Mouse (Mus musculus): ENCODE data around the gene Mtm1.
A peak's percentile ranks its signal among the peaks of the same experiment; 100 is the strongest.

Gene Mtm1

DNA sequence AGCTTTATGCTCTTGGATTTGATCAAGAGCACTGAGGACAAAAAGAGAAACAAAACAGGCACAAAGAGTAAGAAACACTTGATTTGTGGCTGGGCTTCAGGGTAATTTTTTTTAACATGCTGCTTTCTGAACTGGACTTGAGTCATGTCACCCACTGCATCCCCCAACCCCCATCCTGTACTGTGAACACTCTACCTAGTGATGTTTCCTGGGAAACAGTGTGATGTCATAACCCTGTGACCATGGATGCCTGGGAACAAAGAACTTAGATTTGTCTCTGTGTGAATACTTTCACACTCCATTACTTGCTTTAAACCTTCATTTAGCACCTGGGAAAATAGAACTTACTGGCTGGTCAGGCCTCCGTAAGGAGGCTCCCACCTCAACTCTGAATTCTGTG, at the start of gene Mtm1:
Gene Mtm1 (plus strand): TSS at position 301 of the 400 bp plus-strand sequence.
- no peak for DNase-seq

DNA sequence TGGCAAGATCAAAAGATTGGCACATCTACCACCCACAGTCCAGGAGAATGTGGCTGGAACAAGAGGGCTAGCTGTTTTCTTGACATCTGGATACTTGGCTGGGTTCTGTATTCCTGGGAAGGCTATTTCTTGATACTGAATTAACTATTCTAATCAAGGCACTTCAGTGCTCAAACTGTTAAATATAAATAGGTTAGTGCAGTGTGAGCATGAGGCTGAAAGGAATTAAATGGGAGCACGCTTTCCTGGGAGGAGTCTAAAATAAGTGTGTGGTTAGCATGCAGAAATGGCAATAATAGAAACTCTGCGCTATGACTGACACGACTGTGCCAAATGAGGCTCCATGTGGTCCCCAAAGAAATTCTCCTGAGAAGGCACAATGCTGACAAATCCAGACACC, 29.0 kb upstream of the Mtm1 start:
- no peak for DNase-seq

DNA sequence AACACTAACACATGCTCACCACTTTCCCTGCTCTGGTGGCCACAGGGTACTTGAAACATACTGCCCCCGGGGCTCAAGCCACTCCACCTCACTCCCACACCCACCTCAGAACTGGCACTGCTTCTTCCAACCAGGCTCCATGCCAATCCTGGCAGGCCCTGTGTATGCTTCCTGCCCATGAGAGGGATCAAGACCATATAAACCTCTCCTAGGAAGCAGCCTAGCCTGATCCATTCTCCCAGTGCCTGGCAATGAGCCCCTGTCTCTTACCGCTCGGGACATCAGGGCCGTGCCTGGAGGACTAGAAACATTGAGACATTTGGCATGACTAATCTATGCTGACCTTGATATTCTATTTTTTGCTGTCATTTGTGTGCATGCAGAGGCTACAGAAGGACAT, 26.9 kb upstream of the Mtm1 start:
- peak; percentile 1 for DNase-seq

DNA sequence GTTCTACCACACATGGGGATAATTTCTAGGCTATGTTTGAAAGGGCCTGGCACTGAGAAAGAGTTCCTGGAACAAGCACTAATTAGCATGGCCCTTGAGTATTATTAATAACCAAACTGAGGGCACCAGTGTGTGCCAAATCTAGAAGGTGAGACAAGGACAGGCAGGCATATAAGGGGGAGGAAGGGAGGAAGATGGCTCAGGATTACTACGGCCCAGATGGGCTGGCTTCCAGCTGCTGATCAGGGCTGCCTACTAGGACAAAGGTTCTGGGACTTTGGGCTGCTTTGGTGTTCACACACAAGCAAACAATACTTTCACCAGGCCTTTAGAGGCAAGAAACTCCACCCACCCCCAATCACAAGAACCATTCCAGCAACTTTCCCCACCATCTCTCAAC, 24.2 kb upstream of the Mtm1 start:
- DNase-seq: peak; percentile 5

DNA sequence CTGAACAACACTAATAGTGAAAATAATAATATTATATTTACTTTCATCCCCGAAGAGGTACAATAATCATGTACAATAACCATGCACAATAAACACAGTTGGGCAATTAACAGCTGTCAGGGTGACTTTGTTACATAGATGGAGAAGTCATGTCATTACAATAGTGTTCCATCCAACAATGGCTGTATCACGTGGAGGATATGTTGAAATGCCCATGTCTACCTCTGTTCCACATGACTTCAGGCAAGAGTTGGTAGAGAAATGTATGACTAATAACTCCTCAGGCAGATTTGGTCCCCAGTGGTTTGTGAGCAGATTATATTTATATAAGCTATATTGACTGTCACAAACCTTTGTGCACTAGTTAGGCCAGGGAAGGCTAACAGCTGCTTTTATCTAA, 5.8 kb upstream of the Mtm1 start:
- no peak for DNase-seq

GRCm38 (mm10) chrX:71205821-71206542, 4.6 kb upstream of the Mtm1 start:
- no peak for DNase-seq

GRCm38 (mm10) chrX:71206595-71206994, 4.0 kb upstream of the Mtm1 start:
- DNase-seq: no peak

GRCm38 (mm10) chrX:71212911-71213310, 2.3 kb downstream of the Mtm1 start:
- DNase-seq: no peak

GRCm38 (mm10) chrX:71214441-71215112, 4.0 kb downstream of the Mtm1 start:
- DNase-seq: peak; percentile 91

DNA sequence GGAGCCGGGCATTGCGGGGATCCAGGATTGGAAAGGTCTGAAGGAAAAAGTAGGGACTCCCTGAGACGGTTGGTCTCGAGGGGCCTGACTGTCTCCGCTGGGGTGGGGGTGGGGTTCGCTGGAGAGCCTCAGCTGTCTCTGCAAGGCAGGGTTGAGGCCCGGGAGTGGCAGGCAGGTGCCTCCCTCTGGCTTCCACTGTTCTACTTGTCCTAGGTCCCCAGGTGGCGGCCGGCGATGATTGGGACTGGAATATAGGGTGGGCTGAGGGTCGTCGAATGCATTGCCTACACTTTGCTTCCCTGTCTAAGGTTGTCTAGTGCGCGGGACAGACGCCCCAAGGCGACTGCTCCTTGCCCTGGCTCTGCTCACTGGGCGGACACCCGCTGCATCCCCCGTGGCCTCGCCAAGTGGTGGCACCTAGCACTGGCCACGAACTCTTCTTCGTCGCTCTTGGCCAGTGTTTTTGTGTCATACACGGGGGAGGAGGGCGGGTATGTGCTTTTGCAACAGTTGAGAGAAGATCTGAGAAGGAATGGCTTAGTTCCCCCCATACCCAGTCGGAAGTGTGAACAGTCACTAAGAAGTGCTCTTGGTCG, 4.6 kb downstream of the Mtm1 start:
- no peak for DNase-seq

DNA sequence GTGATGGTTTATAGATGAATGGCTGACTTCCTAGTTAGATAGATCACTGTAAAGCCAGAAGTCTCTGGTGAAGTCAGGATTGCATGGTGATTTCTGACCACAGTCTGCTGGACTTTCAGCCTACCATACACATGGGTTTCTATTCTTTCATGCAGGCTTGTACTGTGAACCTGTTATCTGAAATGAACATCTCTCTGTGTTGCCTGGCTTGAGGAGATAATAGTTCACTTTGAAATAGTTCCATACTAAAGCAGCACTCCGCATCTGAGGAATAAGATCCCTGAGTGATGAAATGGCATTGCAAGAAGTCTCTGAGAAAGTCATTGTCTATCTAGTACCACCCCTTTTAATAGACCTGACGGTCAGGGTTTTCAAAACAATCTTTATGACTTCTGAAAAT, 6.3 kb downstream of the Mtm1 start:
- DNase-seq: no peak

GRCm38 (mm10) chrX:71218853-71219252, 8.3 kb downstream of the Mtm1 start:
- DNase-seq: no peak

GRCm38 (mm10) chrX:71220896-71221295, 10.3 kb downstream of the Mtm1 start:
- no peak for DNase-seq

DNA sequence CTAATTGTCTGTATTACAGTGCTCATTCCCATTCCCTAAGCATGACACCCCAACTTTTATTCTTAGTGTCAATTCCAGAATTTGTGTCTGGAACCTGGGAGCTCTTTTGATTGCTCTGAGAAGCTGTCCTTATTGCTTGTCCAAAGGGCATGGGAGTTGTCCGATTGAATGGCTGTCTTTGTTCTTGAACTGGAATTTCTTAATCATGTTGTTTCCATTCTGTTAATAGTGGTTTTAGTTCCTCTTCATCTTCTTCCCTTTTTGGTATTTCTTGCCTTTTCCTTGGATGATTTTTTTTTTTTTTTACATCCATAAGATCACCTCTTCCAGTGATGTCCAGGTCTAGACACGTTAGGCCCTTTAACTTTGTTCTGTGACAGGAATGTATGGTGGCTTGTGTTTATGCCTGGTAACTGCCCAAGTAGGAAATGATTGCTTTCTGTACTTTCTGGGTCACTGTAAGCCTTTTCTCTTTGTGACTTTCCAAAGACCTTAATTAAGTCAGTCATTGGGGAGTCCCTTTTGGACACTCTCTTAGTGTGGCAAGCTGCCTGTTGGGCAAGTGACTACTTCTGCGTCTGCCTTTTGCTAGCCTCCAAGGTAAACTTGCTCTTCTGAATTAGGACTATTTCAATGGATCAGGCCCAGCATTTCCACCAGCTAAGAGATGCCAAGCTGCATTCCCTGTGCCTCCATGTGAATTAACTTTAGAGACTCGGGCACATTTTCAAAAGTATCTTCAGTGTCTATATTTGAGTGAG, 12.3 kb downstream of the Mtm1 start:
- no peak for DNase-seq

GRCm38 (mm10) chrX:71226881-71227280, 16.3 kb downstream of the Mtm1 start:
- DNase-seq: no peak

DNA sequence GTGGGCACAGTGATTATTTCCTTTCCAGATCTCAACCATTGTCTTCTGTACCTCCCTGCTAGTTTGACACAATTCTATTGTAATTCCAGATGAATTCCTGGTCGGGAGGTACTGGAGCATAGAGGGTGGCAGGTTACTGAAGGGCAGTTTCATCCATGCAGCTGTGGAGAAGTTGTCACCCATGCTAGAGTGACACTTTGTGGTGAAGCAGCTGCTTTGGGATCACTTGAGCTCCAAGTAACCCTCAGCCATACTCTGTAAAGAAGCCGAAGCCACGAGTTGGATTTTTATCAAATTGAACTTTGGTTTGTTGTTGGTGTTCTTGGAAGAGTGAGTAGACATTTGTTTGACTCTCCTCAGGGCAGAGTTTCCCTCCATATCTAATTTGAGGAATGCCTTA, 17.6 kb downstream of the Mtm1 start:
- DNase-seq: no peak

- no peak for DNase-seq
These were observed 20.3 kb downstream of the Mtm1 start for GRCm38 (mm10) chrX:71230847-71231246.

DNA sequence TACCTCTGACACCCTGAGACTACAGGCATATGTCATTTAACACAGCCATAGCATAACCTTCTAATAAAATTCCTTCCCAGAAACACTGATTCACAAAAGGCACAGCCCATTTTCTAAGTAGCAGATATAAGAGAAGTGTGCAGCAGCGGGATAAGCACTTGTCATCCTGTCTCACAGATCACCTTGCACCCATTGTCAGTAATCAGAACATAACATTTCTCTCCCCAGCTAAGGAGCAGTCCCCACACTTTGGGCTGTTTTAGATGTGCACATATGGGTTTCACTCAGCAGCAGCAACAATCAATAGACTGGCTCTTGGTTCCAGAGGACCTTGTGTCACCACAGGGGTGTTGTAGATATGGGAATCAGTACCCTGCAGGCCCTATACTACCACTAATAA, 45.9 kb downstream of the Mtm1 start:
- DNase-seq: no peak

DNA sequence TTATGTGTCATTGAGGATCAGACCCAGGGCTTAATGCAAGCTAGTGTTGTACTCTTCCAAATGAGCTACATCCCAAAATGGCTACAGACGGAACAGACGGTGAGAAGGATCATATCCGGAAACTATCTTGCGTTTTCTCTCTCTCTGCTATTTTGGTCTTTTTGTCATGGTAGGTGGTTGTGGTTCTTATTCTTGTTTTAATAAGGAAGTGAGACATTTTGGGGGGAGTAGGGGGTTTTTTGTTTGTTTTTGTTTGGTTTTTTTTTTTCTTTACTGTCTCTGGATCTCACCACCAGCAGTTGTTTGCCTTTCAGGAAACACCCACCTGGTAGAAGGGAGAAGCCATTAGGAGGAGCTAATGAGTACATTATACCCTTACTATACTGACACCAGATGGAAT, 50.3 kb downstream of the Mtm1 start:
- no peak for DNase-seq

DNA sequence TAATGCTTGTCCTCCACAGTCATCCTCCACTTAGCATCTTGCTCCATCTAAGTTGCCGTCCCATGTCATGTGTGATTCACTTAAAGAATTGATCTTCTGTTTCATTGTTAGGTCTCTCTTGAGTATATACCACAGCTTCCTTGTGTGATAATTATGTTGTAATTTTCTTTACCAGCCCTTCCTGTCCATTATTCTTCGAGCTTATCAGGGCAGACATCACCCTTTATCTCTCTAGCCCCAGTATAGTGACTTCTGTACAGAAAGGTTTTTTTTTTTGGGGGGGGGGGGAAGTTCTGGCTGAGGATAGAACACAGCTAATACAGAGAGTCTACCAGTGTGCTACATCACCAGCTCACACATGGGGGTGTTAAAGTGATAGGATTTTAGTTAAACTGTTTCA, 53.7 kb downstream of the Mtm1 start:
- DNase-seq: no peak

DNA sequence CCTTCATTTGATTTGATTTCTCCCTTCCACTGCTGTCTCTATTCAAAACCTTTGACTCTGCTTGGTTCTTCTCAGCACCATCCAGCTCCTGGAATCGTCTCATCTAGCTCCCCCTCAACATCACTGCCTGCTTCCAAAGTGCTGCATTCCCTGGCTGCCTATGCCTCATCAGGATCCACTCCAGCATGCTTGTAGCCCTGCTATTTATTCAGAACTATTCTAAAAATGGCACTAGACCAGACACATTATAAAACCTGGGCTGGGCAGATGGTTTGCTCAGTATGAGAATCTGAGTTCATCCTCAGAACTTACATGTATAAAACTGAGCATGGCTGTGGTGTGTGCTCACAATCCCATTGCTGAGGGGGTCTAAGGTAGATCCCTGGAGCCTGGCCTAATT, 58.4 kb downstream of the Mtm1 start:
- no peak for DNase-seq

- no peak for DNase-seq
These were observed 63.6 kb downstream of the Mtm1 start for GRCm38 (mm10) chrX:71274150-71274549.

GRCm38 (mm10) chrX:71285473-71285872, 74.9 kb downstream of the Mtm1 start:
- no peak for DNase-seq

DNA sequence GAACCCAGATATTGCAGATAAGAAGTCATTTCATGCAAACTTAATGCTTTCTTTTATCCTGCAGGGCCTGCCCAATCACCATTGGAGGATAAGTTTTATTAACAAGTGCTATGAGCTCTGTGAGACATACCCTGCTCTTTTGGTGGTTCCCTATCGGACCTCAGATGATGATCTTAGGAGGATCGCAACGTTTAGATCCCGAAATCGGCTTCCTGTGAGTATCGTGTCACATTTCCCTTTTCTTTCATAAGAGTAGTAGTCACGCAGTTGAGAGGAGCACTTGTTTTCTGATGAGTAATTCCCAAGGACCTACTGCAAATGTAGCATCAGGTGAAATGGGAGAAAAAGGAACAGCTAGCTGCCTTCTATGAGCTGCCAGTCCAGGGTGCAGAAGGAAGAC, 76.5 kb downstream of the Mtm1 start:
- DNase-seq: no peak
